Mouse (Mus musculus) ES-E14 (cell line): ENCODE results near the gene Frem1.

Experiments used
- CHD2 ChIP-seq: IDR thresholded peaks from 2 replicates; pipeline ENCODE4 v1.6.1; 2014; ENCODE audit warnings: mild to moderate bottlenecking, low read depth, low read length, inconsistent platforms
- HCFC1 ChIP-seq: IDR thresholded peaks from 2 replicates; pipeline ENCODE4 v1.6.1; 2012; ENCODE audit warnings: low read length, inconsistent platforms, borderline replicate concordance; ENCODE audit not compliant: insufficient read depth
- MAFK ChIP-seq: IDR thresholded peaks from 2 replicates; pipeline ENCODE4 v1.6.1; 2014; ENCODE audit warnings: mild to moderate bottlenecking, low read depth, low read length, inconsistent platforms; ENCODE audit not compliant: insufficient read depth
- ZC3H11A ChIP-seq: IDR thresholded peaks from 2 replicates; pipeline ENCODE4 v1.6.1; 2012; ENCODE audit warnings: low read depth, mild to moderate bottlenecking, inconsistent platforms, low read length, borderline replicate concordance
- ZNF384 ChIP-seq: IDR thresholded peaks from 2 replicates; pipeline ENCODE4 v1.6.1; 2012; ENCODE audit warnings: low read depth, low read length, inconsistent platforms

DNA sequence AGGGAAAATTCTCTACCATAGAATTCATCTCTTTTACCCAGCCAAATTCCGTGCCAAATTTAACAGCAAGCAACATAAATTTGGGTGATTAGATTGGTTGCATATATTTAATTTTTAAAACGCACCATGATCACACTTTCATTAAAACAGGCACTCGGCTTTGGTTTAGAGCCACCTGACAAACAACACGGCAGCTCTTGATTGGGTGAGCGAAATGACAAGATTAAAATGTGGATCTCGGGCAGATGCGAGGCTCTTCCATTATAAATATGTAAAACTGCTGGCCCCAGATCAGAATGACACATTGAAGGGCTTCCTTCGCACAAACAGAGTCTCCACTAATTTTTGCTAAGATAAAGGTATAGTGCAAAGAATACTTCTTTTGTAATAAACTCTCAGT lies 105.4 kb downstream of the Frem1 start:
- no peak for TF ChIP-seq MAFK
- TF ChIP-seq ZC3H11A = no peak
- TF ChIP-seq ZNF384 = no peak
- no peak for TF ChIP-seq HCFC1
- TF ChIP-seq CHD2 = no peak
